Mouse (Mus musculus) small intestine, adult 2 months (tissue): ENCODE data around the gene Pfn1.

Source experiments
- CTCF ChIP-seq: fragments of 200-500 bp; IDR thresholded peaks from 2 replicates; pipeline ENCODE4 v1.5.1; 2012; ENCODE audit warnings: low read depth, mild to moderate bottlenecking, control low read depth, inconsistent platforms, low read length, moderate library complexity, mixed read lengths; ENCODE audit not compliant: insufficient replicate concordance, insufficient read length; ENCODE audit errors: extremely low read depth
- POLR2A ChIP-seq: fragments of 200-500 bp; IDR thresholded peaks from 2 replicates; pipeline ENCODE4 v1.6.1; 2012; ENCODE audit warnings: low read depth, mild to moderate bottlenecking, control low read depth, inconsistent platforms, low read length, moderate library complexity

- TF ChIP-seq CTCF (no peak), POLR2A (no peak)
Measured at GRCm38 (mm10) chr11:70693504-70693903, 39.1 kb upstream of the Pfn1 start.
